Mouse (Mus musculus) kidney, adult 2 months (tissue): Measurements from ENCODE around the gene Luzp1.

Experiments used
- CTCF ChIP-seq: fragments of 200-500 bp; conservative IDR thresholded peaks from 2 replicates; pipeline ENCODE4 v1.5.1; 2011; ENCODE audit warnings: low read depth, mild to moderate bottlenecking, control low read depth, low read length, moderate library complexity, mixed read lengths; ENCODE audit not compliant: insufficient read depth, insufficient read length
- POLR2A ChIP-seq: fragments of 200-500 bp; IDR thresholded peaks from one replicate; pipeline ENCODE4 v1.6.1; 2011; ENCODE audit warnings: low read depth, low read length, control low read depth

GRCm38 (mm10) chr4:136518576-136518975, 49.0 kb downstream of the Luzp1 start:
- TF ChIP-seq CTCF (no peak), POLR2A (no peak)
